Mouse (Mus musculus) liver, embryonic 16.5 days (tissue): ENCODE results near the gene Prss54. TPM values are rescaled to one million over a fixed set of nuclear protein-coding genes. Genes with fewer than 3 reads are reported as not detected.
A peak's percentile ranks its signal among the peaks of the same experiment; 100 is the strongest.

ENCODE experiments used
- ATAC-seq: fragments of 200-750 bp; cut with Nextera tagmentation; 2 replicates; pipeline ENCODE4 v1.8.0; 2017; ENCODE audit warnings: low read depth, mild to moderate bottlenecking, moderate number of reproducible peaks, moderate library complexity
- H3K27ac ChIP-seq: fragments of 300-500 bp; sonication (generic); 2 replicates; pipeline ENCODE4 v1.5.1; 2014; ENCODE audit warnings: mild to moderate bottlenecking, low read length
- H3K27me3 ChIP-seq: fragments of 300-500 bp; sonication (generic); 2 replicates; pipeline ENCODE4 v1.6.1; 2014; ENCODE audit warnings: low read depth, low read length, mixed read lengths; ENCODE audit not compliant: control insufficient read depth, insufficient read depth
- H3K36me3 ChIP-seq: fragments of 300-500 bp; sonication (generic); 2 replicates; pipeline ENCODE4 v1.6.1; 2014; ENCODE audit warnings: mild to moderate bottlenecking; ENCODE audit not compliant: control insufficient read depth, insufficient read depth
- H3K4me1 ChIP-seq: fragments of 300-500 bp; sonication (generic); 2 replicates; pipeline ENCODE4 v1.6.1; 2014; ENCODE audit warnings: low read depth, low read length, mixed read lengths; ENCODE audit not compliant: control insufficient read depth
- H3K4me2 ChIP-seq: fragments of 300-500 bp; sonication (generic); 2 replicates; pipeline ENCODE4 v1.6.1; 2014; ENCODE audit warnings: low read depth, low read length, mixed read lengths
- H3K4me3 ChIP-seq: fragments of 300-500 bp; sonication (generic); 2 replicates; pipeline ENCODE4 v1.5.1; 2014; ENCODE audit warnings: low read depth, mild to moderate bottlenecking, low read length
- H3K9ac ChIP-seq: fragments of 300-500 bp; sonication (generic); 2 replicates; pipeline ENCODE4 v1.6.1; 2014; ENCODE audit warnings: low read depth, low read length
- H3K9me3 ChIP-seq: fragments of 300-500 bp; sonication (generic); replicated peaks from 2 replicates; pipeline ENCODE4 v1.6.1; 2016; ENCODE audit warnings: low read length; ENCODE audit not compliant: control insufficient read depth
- WGBS: fragments of 180-500 bp; shearing (Covaris S2); extraction: QIAGEN DNeasy Blood & Tissue Kit; methylation state at CpG from one replicate; pipeline ENCODE4 v1.1.7; 2014; ENCODE audit not compliant: insufficient replicate concordance; 5-methylcytosine and 5-hydroxymethylcytosine counted together
- polyA plus RNA-seq: library from polyadenylated mRNA; unstranded; fragments of >200 nt; fragmentation: Nextera tagmentation; extraction: Ambion mirVana; gene quantifications from 2 replicates; pipeline ENCODE4 v1.2.1, GENCODE M21; 2015

Gene Prss54
- polyA plus RNA-seq, 1 experiment from 2014 or later = not detected

- Histone ChIP-seq H3K4me1 (peaks cover 10% of the 10 kb centered on the region), H3K36me3 (no peaks in the 10 kb centered on the region), H3K4me2 (no peak overlapping the region), H3K27me3 (no peaks in the 10 kb centered on the region), H3K9me3 (no peaks in the 10 kb centered on the region), H3K4me3 (no peak overlapping the region), H3K9ac (no peak overlapping the region), H3K27ac (no peak overlapping the region)
- 67% methylated on average over 1 of the region's 1 CpGs for WGBS
- ATAC-seq = no peak
Measured at GRCm38 (mm10) chr8:95587339-95587738, 11.2 kb upstream of the Prss54 start.

GRCm38 (mm10) chr8:95573146-95573545 is 3.0 kb downstream of the Prss54 start:
- Histone ChIP-seq H3K9me3 (no peaks in the 10 kb centered on the region), H3K36me3 (no peaks in the 10 kb centered on the region), H3K9ac (no peak overlapping the region), H3K27ac (no peak overlapping the region), H3K27me3 (no peaks in the 10 kb centered on the region), H3K4me1 (no peaks in the 10 kb centered on the region), H3K4me3 (no peak overlapping the region), H3K4me2 (no peak overlapping the region)
- ATAC-seq = no peak
- WGBS = 59% methylated on average over 5 of the region's 5 CpGs

DNA sequence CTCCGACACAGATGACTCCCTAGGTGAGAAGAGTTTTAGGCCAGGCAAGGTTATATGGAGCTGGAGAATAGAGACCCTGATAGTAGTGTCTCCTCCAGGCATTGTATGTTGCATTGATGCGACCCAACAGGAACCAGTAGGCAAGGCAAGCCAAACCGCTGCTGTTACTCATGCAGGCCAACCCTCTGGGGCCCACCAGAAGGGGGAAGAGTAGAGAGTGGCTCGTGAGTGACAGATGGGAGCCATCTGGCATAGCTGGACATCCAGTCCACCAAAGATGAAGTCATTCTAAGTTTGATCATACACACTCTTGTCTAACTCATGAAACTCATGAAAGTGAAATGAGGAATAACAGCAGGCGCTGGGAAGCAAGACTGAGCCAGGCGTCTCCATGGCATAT is 9.3 kb downstream of the Prss54 start:
- 67% methylated on average over 6 of the region's 6 CpGs for WGBS
- ATAC-seq = no peak
- H3K9me3 ChIP-seq = no peaks in the 10 kb centered on the region
- no peak overlapping the region for H3K4me2 ChIP-seq
- no peaks in the 10 kb centered on the region for H3K36me3 ChIP-seq
- no peak overlapping the region for H3K9ac ChIP-seq
- H3K27ac ChIP-seq = no peak overlapping the region
- H3K4me1 ChIP-seq = no peaks in the 10 kb centered on the region
- no peak overlapping the region for H3K4me3 ChIP-seq
- no peaks in the 10 kb centered on the region for H3K27me3 ChIP-seq

GRCm38 (mm10) chr8:95566217-95566616 is 9.9 kb downstream of the Prss54 start:
- Histone ChIP-seq H3K4me2 (no peak overlapping the region), H3K4me1 (no peaks in the 10 kb centered on the region), H3K9me3 (no peaks in the 10 kb centered on the region), H3K27me3 (no peaks in the 10 kb centered on the region), H3K4me3 (no peak overlapping the region), H3K9ac (no peak overlapping the region), H3K27ac (no peak overlapping the region), H3K36me3 (no peaks in the 10 kb centered on the region)
- ATAC-seq = no peak
- 47% methylated on average over 4 of the region's 4 CpGs for WGBS

- no peak for ATAC-seq
Measured at GRCm38 (mm10) chr8:95555963-95556362, 20.2 kb downstream of the Prss54 start.

GRCm38 (mm10) chr8:95551577-95551976 is 24.6 kb downstream of the Prss54 start:
- Histone ChIP-seq H3K4me2 (no peak overlapping the region), H3K9me3 (no peaks in the 10 kb centered on the region), H3K27me3 (no peaks in the 10 kb centered on the region), H3K4me1 (no peaks in the 10 kb centered on the region), H3K27ac (no peak overlapping the region), H3K9ac (no peak overlapping the region), H3K36me3 (no peaks in the 10 kb centered on the region), H3K4me3 (no peak overlapping the region)
- peak; percentile 81 for ATAC-seq
- WGBS = 56% methylated on average over 4 of the region's 4 CpGs

More at GRCm38 (mm10) chr8:95555963-95556362, 20.2 kb downstream of the Prss54 start:
- Histone ChIP-seq H3K9ac (no peak overlapping the region), H3K27me3 (no peaks in the 10 kb centered on the region), H3K4me2 (no peak overlapping the region), H3K4me3 (no peak overlapping the region), H3K4me1 (no peaks in the 10 kb centered on the region), H3K27ac (no peak overlapping the region), H3K36me3 (no peaks in the 10 kb centered on the region), H3K9me3 (no peaks in the 10 kb centered on the region)
- WGBS = 57% methylated on average over 2 of the region's 2 CpGs

GRCm38 (mm10) chr8:95549871-95550829 is 26.0 kb downstream of the Prss54 start:
- no peak for ATAC-seq
- no peak overlapping the region for H3K4me2 ChIP-seq
- no peaks in the 10 kb centered on the region for H3K9me3 ChIP-seq
- no peaks in the 10 kb centered on the region for H3K27me3 ChIP-seq
- WGBS = 54% methylated on average over 16 of the region's 16 CpGs
- H3K4me3 ChIP-seq = no peak overlapping the region
- H3K4me1 ChIP-seq = no peaks in the 10 kb centered on the region
- no peak overlapping the region for H3K9ac ChIP-seq
- no peak overlapping the region for H3K27ac ChIP-seq
- H3K36me3 ChIP-seq = no peaks in the 10 kb centered on the region

- Histone ChIP-seq H3K27me3 (no peaks in the 10 kb centered on the region), H3K9ac (no peak overlapping the region), H3K27ac (no peak overlapping the region), H3K4me3 (no peak overlapping the region), H3K4me1 (no peaks in the 10 kb centered on the region), H3K4me2 (no peak overlapping the region), H3K9me3 (no peaks in the 10 kb centered on the region), H3K36me3 (no peaks in the 10 kb centered on the region)
- ATAC-seq = no peak
- WGBS = 57% methylated on average over 8 of the region's 8 CpGs
Measured at GRCm38 (mm10) chr8:95547931-95548330, 28.2 kb downstream of the Prss54 start.

- Histone ChIP-seq H3K9ac (no peak overlapping the region), H3K4me3 (no peak overlapping the region), H3K9me3 (no peaks in the 10 kb centered on the region), H3K36me3 (no peaks in the 10 kb centered on the region), H3K4me1 (no peaks in the 10 kb centered on the region), H3K4me2 (no peak overlapping the region), H3K27ac (no peak overlapping the region), H3K27me3 (no peaks in the 10 kb centered on the region)
- WGBS = 67% methylated on average over 4 of the region's 4 CpGs
- ATAC-seq = no peak
Measured at GRCm38 (mm10) chr8:95546986-95547385, 29.2 kb downstream of the Prss54 start.
